In genomic region chr15:97196644-97197043, GRCm38 (mm10) we compare ENCODE assay signal across 15 mouse cellular contexts.
"Had no signal": no experiment of that assay in that cellular context is flagged by ENCODE, and none has a peak within 500 bp of the region (broad histone marks: within the 10 kb centered on the region; RNA-seq: fewer than 3 reads in every experiment).

No protein-coding gene starts in this region.

- DNase-seq: left cerebral cortex, postnatal 4 days; liver; liver, embryonic 13.5 days; liver, postnatal 0 days; lung, adult 18-20 months; lung, adult 2 months; lung, embryonic 14.5 days; lung, postnatal 10 days; lung, postnatal 14 days; lung, postnatal 36 days; lung, postnatal 4 days; midbrain, embryonic 14.5 days had no signal

- ATAC-seq: liver, embryonic 12.5 days; liver, postnatal 0 days; lung, postnatal 0 days; midbrain, embryonic 15.5 days had no signal
